Mouse (Mus musculus) CD4-positive helper T cell, adult 2 months (primary cell): ENCODE results near the gene Pou6f1.
A peak's percentile ranks its signal among the peaks of the same experiment; 100 is the strongest.
"Not testable (repeated sequence)": the region's sequence is repeated elsewhere in the genome, so short reads cannot be mapped to it uniquely, and the experiment has no call there.

ENCODE experiments used
- DNase-seq: peaks from one replicate; pipeline ENCODE4 v3.0.0-alpha.2; 2012; ENCODE audit warnings: low read depth, missing footprints, low spot score

The Pou6f1 gene

GRCm38 (mm10) chr15:100576392-100576791 lies 23.4 kb downstream of the Pou6f1 start:
- DNase-seq: no peak

GRCm38 (mm10) chr15:100575366-100575765 lies 24.4 kb downstream of the Pou6f1 start:
- DNase-seq: no peak

GRCm38 (mm10) chr15:100574378-100574777 lies 25.4 kb downstream of the Pou6f1 start:
- DNase-seq: no peak

- DNase-seq: no peak
Measured at GRCm38 (mm10) chr15:100573946-100574345, 25.8 kb downstream of the Pou6f1 start.

- DNase-seq: no peak
Measured at GRCm38 (mm10) chr15:100569239-100569638, 30.5 kb downstream of the Pou6f1 start.

- no peak for DNase-seq
Measured at GRCm38 (mm10) chr15:100566531-100566930, 33.3 kb downstream of the Pou6f1 start.

- DNase-seq: no peak
Measured at GRCm38 (mm10) chr15:100557705-100558433, 41.9 kb downstream of the Pou6f1 start.

- DNase-seq: no peak
Measured at GRCm38 (mm10) chr15:100556378-100556777, 43.4 kb downstream of the Pou6f1 start.

- no peak for DNase-seq
Measured at GRCm38 (mm10) chr15:100555965-100556364, 43.8 kb downstream of the Pou6f1 start.

- DNase-seq: peak; percentile 96
Measured at GRCm38 (mm10) chr15:100551326-100552307, 48.2 kb downstream of the Pou6f1 start, which contains the start of gene Tfcp2. Tfcp2 (minus strand) TSS chr15:100552008.

GRCm38 (mm10) chr15:100550280-100550679 lies 49.5 kb downstream of the Pou6f1 start:
- DNase-seq: no peak

GRCm38 (mm10) chr15:100543651-100544030 lies 56.1 kb downstream of the Pou6f1 start:
- not testable (repeated sequence) for DNase-seq

- DNase-seq: not testable (repeated sequence)
Measured at GRCm38 (mm10) chr15:100542876-100543650, 56.7 kb downstream of the Pou6f1 start.

- DNase-seq: no peak
Measured at GRCm38 (mm10) chr15:100541426-100541825, 58.4 kb downstream of the Pou6f1 start.

- not testable (repeated sequence) for DNase-seq
Measured at GRCm38 (mm10) chr15:100541001-100541400, 58.8 kb downstream of the Pou6f1 start.

GRCm38 (mm10) chr15:100539411-100539810 lies 60.4 kb downstream of the Pou6f1 start:
- DNase-seq: peak; percentile 33

GRCm38 (mm10) chr15:100537913-100538312 lies 61.9 kb downstream of the Pou6f1 start:
- peak; percentile 79 for DNase-seq

GRCm38 (mm10) chr15:100527900-100528299 lies 71.9 kb downstream of the Pou6f1 start:
- no peak for DNase-seq

GRCm38 (mm10) chr15:100525405-100525804 lies 74.4 kb downstream of the Pou6f1 start:
- no peak for DNase-seq
